23 mouse cellular contexts compared by ENCODE assay signal in genomic region chr5:8373415-8373814, GRCm38 (mm10).
"Had no signal": no experiment of that assay in that cellular context is flagged by ENCODE, and none has a peak within 500 bp of the region (broad histone marks: within the 10 kb centered on the region; RNA-seq: fewer than 3 reads in every experiment).

No protein-coding gene starts in this region.

- H3K27me3 ChIP-seq: limb, embryonic 15.5 days had no signal

- H3K9ac ChIP-seq: heart, embryonic 12.5 days; hindbrain, embryonic 14.5 days; kidney, embryonic 15.5 days; limb, embryonic 13.5 days; limb, embryonic 15.5 days; liver, embryonic 12.5 days; liver, embryonic 14.5 days had no signal

- H3K9me3 ChIP-seq: heart, embryonic 10.5 days; heart, embryonic 12.5 days; kidney, embryonic 15.5 days; limb, embryonic 13.5 days; limb, embryonic 15.5 days; liver, embryonic 12.5 days had no signal

- H3K27ac ChIP-seq: heart, embryonic 10.5 days; hindbrain, embryonic 14.5 days; kidney, embryonic 15.5 days; kidney, postnatal 0 days; limb, embryonic 13.5 days; limb, embryonic 15.5 days; liver, embryonic 12.5 days; liver, embryonic 14.5 days had no signal

- H3K36me3 ChIP-seq: heart, embryonic 10.5 days; heart, embryonic 12.5 days; kidney, embryonic 15.5 days; limb, embryonic 13.5 days; limb, embryonic 15.5 days; liver, embryonic 12.5 days had no signal

- H3K4me1 ChIP-seq: heart, embryonic 10.5 days; heart, embryonic 12.5 days; kidney, embryonic 15.5 days; limb, embryonic 13.5 days; limb, embryonic 15.5 days; liver, embryonic 12.5 days had no signal

- H3K4me2 ChIP-seq: heart, embryonic 12.5 days; hindbrain, embryonic 14.5 days; kidney, embryonic 15.5 days; limb, embryonic 13.5 days; limb, embryonic 15.5 days; liver, embryonic 12.5 days had no signal

- DNase-seq: gastrocnemius, postnatal 14 days; gastrocnemius, postnatal 36 days; heart, adult 18-20 months; heart, postnatal 10 days; kidney, adult 11 months; kidney, adult 2 months; kidney, adult 9 months; kidney, postnatal 14 days; kidney, postnatal 36 days; layer of hippocampus, adult 9-11 months; layer of hippocampus, postnatal 36 days; left cerebral cortex, postnatal 4 days had no signal

- H3K4me3 ChIP-seq: heart, embryonic 10.5 days; heart, embryonic 12.5 days; kidney, embryonic 15.5 days; limb, embryonic 13.5 days; limb, embryonic 15.5 days; liver, embryonic 12.5 days had no signal

- ATAC-seq: hindbrain, embryonic 16.5 days; intestine, embryonic 16.5 days; liver, embryonic 12.5 days had no signal
